Mouse (Mus musculus) right cerebral cortex, adult 2 months (tissue): ENCODE data around the gene Zfp160.
"Not testable (repeated sequence)": the region's sequence is repeated elsewhere in the genome, so short reads cannot be mapped to it uniquely, and the experiment has no call there.

Experiments used
- DNase-seq, 2 experiments: peaks; one replicate each; pipeline ENCODE4 v3.0.0; 2021 to 2022; ENCODE audit warnings: low spot score in 2 of 2

Gene Zfp160

DNA sequence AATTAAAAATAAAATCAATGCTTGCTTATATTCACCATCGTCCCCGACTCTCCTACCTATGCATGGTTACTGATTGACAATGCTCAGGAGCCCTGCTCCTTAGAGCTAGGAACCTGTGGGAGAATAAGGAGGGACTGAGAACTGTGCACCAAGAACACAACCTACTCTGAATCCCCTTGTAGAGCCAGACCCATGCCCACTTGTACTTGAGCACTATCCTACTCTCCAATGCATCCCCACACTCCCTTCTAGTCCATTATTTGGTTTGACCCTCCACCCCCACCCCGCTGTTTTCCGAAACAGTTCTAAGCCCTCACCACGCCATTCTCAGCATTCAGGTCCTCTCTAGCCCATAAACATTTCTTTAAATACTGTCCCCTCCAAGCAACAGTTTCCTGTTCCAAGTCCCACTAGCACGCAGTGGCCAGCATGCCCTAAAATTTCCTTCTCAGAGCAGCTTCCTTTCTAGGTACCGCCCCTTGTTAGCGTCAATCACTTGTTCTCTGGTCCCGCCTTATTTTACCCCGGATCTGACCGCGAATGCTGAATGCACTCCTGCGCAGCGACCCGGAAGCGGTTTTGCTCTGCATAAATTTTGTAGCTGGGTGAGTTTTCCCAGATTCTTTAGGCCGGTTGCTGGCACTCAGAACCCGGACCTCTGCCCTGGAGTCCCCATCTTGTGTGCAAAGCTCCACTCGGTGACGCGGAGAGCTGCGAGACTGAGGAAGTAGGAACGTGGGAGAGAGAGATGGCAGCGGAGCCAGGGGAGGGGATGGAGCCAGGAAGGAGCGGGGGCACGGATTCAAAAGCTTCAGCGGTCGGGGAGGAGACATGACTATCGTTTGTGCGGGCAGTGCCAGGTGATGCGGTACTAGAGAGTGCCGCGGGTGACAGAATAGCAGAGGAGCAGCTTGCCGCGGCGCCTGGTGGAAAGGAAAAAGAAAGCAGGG, at the start of gene Zfp160:
Gene Zfp160 (plus strand): TSS at position 522 of the 950 bp plus-strand sequence.
- DNase-seq: peak; percentile 94 to 95

DNA sequence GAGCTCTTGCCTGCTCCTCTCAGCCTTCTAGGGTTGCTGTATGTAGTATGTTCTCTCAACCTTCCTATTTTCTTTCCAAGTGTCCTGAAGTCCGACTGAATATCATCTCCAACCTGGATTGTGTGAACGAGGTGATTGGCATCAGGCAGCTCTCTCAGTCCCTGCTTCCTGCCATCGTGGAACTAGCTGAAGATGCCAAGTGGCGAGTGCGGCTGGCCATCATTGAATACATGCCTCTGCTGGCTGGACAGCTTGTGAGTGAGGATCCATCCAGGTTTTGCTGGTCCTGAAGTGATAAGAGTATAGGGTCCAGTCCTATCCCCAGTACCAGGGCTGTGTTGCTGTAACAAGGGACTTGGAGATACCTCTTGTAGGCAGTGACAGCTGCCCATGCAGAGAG, 48.3 kb upstream of the Zfp160 start:
- DNase-seq: no peak

DNA sequence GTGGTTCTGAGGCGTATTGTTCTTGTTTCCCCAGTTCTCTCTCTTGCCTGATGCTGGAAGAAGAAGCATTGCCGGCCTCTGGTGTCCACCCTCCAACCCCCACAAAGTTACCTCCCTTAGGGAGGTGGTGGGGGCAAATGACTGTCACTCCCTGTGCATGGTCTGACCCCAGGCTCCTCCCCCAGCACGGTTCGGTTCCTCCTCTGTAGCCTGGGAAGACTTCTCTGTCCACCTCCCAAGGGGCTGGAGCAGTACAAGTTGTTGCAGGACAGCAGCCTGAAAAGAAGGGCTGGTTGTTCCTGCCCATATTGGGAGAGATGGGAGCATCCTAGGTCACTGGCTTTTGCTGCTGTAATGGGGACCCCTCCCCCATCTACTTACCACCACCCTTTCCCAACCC, 43.3 kb upstream of the Zfp160 start:
- no peak for DNase-seq

DNA sequence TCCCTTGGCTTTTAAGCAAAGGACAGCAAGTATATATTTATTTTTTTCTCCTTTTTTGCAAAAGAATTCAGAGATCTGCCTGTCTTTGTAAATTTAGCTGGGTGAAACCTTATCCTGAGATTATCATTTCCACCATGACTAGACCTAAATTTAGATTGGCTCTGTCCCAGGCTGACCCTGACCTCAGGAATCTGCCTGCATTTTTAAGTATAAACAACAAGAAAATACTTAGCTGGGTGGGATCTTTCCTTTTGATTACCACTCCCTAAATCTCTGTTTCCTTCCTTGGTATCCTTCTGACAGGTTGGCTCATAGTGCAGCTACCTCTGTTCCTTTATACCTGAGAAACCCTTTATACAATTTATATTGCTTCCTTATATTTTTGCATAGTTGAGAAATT, 42.0 kb upstream of the Zfp160 start:
- DNase-seq: no peak

DNA sequence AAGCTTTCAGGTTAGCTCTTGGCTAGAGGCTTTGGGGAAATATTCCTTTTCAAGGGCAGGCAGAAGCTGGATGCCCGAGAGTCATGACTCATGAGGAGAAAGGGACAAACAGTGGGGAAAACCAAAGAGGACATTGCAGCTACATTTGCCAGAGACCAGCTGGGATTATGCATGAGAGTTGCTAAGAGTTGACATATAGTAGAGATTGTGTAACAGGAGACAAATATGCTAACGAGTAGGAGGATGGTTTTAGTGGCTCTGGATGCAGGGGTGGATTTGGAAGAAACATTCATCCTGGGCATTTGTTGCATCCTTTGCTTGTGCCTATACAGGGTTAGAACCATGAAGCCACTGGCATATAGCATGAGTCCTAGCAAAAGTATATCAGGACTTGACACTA, 15.0 kb upstream of the Zfp160 start:
- peak; percentile 3 to 13 for DNase-seq

DNA sequence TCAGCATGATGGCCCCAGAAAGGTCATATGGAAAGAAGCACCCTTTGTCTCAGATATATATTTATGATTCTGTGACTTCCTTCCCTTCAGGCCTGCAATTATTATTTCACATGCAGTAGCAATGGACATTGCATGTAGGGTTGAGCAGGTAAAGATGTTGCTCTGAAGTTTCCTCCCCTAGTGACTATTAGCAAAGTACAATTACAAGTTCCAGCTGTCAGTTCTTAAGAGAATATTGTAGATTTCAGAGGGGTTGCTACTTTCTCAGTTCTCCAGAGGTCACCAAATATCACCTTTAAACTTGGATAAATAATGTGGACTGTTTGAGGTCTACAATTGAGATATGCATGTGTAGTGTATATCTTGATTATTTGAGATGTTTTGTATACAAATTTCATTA, 12.3 kb upstream of the Zfp160 start, which contains the start of gene Vmn1r233:
Gene Vmn1r233 (minus strand): TSS at position 101 of the 400 bp plus-strand sequence.
- no peak for DNase-seq

DNA sequence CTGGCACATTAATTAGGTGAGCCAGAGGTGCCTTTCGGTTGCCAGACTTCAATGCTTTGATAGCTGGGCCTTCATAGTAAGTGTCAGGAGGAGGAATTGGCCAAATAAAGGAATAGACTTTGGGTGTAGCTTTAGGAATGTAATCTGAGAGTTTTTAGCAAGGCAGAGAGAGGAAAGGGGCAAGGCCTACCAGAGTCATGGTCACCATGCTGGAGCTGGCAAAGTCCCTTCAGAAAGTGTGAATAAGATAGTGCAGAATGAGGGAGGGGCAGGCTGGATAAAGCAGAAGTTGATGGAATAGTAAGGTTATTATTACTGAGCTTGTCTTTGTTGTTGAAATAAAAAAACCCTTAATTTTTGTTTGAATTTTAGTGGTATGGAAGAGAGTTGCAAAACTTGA, 1.0 kb downstream of the Zfp160 start:
- DNase-seq: no peak

DNA sequence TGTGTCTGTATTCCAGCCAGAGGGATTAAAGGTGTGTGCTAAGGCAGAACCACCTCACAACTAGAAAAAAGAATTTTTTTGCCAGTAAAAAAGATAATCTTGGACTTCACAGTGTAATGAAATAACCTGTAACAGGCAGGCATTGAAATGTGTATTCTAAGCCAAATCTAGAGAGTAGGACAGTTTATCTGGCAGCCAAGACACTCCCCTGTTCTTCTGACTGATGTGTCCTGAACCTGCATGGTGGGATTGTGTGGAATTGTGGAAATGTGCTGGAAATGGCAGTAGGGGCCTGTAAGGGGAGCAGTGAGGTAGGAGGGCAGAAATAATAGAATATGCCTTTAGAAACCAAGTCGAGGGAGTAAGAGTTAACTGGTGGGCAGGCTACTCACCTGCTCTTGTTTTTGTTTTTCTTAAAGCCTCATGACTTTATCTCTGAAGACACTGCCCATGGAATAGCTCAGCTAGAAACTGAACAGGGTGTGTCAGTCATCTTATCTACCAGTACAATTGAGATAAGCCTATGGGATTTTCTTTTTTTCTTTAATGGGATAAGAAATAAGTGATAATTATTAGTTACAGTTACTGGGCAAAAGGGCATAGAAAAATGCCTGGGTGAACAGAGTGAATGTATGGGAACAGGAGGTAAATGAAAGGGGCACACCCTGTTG, 9.8 kb downstream of the Zfp160 start:
- no peak for DNase-seq

DNA sequence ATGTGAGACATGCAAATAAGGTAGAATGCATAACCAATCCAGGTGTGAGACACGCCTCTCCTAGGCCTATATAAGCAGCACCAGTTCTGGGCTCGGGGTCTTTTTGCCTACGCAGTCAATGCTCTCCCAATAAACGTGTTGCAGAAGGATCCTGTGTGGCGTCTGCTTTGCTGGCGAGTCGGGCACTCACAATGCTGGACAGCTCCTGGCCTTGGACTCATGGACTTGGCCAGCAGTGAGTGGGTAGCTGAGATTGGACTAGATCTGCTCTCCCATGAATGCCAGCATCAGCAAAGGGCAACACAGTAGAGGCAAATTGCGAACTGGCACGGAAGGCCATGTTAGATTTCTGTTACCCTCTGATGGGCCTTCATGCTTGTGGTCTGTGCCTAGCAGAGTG, 39.3 kb downstream of the Zfp160 start:
- not testable (repeated sequence) for DNase-seq

DNA sequence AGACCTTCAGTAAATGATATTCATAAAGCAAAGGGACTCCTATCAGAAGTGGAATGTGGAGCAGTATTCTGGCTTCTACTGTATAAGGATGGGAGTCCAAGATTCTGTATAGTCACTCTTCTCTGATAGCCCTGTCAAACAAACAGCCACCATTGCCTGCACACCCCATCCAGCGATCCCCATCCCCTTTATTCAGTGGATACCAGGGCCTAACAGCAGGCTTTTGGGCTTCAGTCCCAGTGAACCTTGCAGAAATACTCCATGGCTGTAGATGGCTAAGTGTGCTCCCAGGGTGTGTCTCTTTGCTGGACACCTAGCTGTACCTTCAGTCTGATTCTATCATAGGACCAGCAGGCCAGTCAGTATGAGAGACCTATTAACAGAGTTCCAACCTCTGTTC, 42.2 kb downstream of the Zfp160 start:
- no peak for DNase-seq

DNA sequence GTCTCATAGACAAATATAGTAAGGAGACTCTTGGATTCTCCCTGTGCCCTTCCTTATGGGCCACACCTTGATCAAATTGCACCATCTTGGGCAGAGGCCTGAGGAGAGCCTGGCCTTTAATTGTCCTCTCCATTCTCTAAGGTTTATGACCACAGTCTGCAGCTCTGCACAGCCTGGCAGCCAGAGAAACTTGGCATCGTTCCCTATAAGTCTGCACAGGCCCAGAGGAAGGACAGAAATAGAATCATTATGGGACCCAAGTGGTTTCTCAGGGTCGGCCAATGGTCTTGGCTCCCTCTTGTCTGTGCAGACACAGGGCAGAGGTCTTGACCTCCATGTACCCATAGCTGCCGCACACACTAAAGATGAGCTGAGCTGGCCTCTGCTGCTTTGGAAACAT, 42.6 kb downstream of the Zfp160 start:
- not testable (repeated sequence) for DNase-seq

DNA sequence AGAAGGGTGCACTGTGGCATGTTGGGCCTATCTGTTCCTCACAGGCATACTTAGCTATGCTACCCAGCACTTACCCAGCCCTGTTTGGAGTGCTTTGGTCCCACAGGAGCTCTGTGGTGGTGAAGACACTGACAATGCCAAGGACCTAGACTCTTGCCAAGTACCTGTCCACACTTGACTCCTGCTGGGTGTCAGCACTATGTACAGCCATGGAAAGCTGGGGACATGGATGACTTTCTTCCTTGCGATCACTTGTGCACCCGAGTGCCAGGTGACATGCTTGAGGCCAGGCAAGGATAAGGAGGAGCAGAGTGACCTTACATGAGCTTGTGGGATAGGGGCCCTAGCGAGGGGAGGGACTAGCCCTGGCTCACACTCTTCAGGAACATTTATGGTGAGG, 43.2 kb downstream of the Zfp160 start:
- DNase-seq: not testable (repeated sequence)

DNA sequence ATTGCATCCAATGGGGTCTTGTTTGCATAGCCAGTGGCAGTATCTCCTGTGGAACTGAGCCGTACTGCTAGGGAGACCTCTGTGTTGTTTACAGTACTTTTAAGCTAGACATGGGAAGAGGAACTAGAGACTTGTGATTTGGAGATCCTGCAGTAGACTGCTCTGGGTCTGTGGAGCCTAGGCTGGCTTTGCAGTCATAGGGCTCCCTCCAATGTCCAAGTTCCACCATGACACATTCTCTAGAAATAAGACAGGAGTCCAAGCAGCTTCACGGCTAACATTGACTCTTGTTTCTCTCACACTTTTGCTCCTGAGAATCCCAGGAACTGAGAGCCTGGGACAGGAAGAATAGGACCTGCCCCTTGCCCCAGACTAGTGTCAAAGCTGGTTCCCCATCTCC, 44.6 kb downstream of the Zfp160 start:
- no peak for DNase-seq

DNA sequence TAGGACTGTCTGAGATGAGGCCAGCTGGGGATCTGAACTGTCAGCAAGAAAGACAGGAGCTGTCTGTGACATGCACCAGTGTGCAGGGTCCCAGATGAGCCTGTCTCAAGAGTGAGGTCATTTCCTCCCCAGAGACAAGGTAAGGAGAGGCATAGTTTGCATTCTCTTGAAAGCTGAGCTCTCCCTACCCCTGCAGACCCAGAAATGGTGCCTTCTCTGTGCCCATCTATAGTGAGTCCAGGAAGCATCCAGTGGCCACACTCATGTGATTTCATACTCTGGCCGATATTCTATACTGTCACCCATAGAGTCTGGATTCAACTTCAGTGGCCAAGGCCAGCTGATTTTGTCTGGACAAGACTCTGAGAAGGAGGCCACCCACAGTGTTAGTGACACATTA, 46.4 kb downstream of the Zfp160 start:
- DNase-seq: not testable (repeated sequence)

DNA sequence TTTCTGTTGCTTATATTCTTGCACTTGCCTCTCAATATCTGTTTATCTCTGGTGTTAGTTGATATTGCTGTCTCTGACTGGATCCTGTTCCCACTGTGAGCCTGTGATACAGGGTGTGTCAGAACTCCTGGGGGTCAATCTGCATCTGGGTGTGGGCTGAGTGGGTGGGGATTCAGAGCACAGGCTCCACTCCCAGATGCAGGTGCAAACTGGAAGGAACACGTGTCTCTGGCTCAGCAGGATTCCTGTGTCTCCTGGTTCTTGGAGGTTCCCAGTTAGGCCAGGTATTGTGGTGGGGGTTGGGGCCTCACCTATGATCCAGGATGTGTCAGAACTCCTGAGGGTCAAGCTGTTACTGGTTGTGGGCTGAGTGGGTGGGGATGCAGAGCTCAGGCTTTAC, 56.8 kb downstream of the Zfp160 start:
- no peak for DNase-seq

DNA sequence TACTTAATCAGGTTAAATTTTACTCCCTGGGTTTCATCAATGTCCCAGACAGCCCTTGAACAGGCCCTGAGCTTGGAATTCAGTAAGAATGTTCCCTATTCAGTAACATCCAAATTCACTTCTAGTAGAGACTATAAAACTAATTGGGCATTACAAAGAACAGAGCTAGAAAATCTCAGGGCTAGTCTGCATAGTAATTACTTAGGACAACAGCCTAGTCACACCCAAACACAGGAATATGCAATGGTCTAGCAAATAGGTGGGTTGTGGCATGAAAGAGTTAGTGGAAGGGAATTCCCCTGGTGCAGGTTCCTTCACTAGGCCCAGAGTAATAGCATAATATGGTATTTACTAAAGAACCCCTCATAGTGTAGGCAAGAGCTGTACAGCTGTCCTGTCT, 58.3 kb downstream of the Zfp160 start:
- DNase-seq: no peak

DNA sequence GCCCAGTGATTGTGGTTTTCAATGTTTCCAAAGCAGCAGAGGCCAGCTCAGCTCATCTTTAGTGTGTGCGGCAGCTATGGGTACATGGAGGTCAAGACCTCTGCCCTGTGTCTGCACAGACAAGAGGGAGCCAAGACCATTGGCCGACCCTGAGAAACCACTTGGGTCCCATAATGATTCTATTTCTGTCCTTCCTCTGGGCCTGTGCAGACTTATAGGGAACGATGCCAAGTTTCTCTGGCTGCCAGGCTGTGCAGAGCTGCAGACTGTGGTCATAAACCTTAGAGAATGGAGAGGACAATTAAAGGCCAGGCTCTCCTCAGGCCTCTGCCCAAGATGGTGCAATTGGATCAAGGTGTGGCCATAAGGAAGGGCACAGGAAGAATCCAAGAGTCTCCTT, 60.7 kb downstream of the Zfp160 start:
- DNase-seq: not testable (repeated sequence)

DNA sequence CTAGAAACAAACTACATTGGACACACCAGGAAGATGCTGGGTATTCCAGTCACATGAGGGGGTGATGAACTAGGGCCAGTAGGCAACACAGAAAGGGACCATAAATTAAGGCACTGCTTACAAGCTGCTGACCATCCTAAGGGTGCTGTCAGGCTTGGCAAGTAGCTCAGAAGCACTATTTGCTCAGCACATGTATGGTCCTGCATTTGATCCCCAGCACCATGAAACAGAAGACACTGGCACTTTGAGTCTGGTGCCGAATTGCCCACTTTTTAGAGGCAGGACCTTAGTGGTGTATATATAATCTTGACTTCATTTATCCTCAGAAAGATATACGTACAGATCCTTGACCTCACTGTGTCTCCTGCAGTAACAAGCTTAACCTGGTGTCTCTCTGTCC, 62.3 kb downstream of the Zfp160 start:
- not testable (repeated sequence) for DNase-seq
